Mouse (Mus musculus): ENCODE data around the gene Vwa8. TPM values are rescaled to one million over a fixed set of nuclear protein-coding genes. Genes with fewer than 3 reads are reported as not detected.

Vwa8 gene
- polyA plus RNA-seq, 1 experiment = 5.7 TPM

DNA sequence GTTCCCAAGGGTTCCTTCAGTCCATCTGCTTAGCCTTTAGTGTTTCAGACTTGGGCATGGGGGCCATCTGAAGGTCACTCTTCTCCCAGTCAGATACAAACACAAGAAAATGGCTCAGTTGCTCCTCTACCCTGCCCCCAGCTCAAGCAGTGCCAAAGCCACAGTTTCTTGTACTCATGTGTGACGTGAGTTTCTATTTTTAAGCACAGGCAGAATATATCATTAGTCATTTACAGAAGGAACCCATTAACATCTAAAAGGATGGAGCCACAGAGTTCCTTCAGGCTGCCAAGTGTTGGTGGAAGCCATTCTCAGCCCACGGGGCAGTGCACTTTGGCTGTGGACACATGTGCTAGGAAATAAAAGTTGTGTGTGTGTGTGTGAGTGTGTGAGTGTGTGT lies 240.6 kb downstream of the Vwa8 start:
- no peak for TF ChIP-seq GATA1 (IDR thresholded peaks at IDR 0.05; ENCODE audit: low read length)

DNA sequence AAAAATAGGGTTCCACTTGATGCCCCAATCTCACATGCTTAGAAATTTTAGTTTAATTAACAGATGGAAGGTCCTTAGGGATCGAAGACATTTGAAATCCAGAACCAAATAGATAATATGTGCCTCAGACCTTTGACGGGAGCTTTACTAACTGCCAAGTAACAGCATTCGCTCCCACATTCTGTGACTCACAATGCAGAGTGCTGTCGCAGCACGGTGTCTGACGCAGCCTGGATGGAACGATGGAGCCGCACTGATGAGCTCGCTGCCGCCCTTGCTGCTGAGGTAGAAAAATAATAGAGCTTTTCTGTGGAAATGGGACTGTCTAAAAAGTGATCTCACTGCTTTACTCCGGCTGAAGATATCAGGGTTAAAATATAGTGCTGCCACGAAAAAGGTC lies 248.3 kb downstream of the Vwa8 start:
- TF ChIP-seq GATA1 (IDR thresholded peaks at IDR 0.05; ENCODE audit: low read length) = no peak

DNA sequence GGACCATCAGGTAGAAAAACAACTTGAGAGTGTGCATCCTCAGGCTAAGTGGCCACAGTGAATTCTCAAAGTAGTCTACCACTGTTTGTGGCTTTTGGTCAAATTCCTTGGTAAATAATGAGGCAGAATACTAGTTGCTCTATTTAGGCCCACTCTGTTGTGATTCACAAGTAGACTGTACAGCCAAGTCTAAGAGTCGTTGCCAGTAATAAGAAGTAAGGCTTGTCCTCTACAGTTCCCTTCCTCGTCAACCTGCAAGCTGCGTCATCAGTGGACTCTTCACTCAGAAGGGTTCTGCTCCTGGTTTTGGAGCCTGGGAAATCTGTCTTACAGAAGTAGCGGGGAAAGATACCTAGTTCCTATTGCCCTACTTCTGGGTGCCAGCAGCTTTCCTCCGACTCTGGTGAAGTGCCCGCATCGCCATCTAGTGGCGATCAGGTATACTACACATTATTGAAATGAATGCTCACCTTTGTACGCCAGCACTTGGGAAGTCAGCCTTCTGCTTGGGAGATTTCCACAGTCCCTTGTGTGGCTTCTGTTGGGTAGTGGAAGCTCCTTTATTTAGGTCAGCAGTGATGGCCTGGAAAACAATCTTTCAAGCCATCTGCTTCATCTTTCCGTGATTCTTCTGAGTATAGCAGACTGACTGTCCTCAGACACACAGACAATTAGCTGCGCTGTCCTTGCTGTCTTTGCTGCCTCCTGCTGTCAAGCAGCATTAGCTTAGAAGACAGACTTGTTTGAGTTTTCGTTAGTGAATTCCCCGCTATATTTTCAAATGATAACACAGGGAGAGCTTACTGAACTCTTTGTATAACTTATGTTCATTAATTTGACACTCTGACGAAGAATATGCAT lies 258.0 kb downstream of the Vwa8 start:
- no peak for TF ChIP-seq GATA1 (IDR thresholded peaks at IDR 0.05; ENCODE audit: low read length)

DNA sequence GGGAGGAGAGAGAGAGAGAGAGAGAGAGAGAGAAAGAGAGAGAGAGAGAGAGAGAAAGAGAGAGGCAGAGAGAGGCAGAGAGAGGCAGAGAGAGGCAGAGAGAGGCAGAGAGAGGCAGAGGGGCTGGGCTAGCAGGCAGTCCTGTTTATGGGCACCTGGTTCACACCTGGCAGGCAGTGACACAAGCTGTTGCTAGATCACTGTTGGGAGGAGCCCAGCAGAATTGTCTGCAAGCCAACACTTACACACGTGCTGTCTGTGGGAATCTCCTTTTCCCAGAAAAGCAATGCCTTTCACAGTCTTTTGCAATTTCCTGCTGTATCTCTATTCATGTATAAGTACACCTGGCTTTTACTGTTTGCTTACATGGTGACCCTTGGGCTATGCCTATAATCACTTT lies 260.5 kb downstream of the Vwa8 start:
- TF ChIP-seq GATA1 (IDR thresholded peaks at IDR 0.05; ENCODE audit: low read length) = no peak

DNA sequence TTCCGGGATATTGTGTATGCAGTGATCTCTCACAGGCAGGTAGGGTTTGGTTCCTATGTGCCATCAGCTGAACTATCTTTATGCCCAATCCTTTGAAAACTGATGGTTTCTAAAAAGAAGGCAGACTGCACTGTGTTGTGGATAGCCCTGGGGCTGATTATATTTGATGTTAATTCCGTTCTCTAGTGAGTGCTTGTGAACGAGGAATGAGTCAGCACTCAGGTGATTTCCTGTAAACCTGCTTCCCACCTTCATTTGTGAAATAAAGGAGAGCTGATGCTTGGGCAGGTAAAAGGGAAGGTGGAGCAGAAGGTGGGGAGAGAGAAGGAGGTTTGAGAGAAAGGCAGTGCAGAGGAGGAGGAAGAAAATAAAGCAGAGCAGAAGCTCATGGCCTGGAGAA lies 261.2 kb downstream of the Vwa8 start:
- TF ChIP-seq GATA1 (IDR thresholded peaks at IDR 0.05; ENCODE audit: low read length) = no peak

DNA sequence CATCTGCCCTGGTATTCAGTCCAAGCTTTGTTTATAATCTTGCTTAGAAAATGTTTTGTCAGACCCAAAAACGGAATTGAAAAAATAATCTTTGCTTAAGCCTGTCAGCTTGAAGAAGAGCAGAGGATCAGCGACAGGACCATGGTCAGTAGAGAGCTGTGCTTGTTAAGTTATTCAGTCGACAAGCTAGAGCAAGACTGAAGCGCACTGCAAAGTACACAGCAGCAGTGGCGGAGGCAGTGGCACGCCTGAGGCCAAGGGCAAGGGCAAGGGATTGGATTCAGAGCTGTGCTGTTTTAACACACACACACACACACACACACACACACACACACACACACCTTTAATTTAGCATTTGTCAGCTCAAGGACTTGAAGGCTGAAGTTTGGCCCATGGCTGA lies 263.2 kb downstream of the Vwa8 start:
- TF ChIP-seq GATA1 (IDR thresholded peaks at IDR 0.05; ENCODE audit: low read length) = no peak

DNA sequence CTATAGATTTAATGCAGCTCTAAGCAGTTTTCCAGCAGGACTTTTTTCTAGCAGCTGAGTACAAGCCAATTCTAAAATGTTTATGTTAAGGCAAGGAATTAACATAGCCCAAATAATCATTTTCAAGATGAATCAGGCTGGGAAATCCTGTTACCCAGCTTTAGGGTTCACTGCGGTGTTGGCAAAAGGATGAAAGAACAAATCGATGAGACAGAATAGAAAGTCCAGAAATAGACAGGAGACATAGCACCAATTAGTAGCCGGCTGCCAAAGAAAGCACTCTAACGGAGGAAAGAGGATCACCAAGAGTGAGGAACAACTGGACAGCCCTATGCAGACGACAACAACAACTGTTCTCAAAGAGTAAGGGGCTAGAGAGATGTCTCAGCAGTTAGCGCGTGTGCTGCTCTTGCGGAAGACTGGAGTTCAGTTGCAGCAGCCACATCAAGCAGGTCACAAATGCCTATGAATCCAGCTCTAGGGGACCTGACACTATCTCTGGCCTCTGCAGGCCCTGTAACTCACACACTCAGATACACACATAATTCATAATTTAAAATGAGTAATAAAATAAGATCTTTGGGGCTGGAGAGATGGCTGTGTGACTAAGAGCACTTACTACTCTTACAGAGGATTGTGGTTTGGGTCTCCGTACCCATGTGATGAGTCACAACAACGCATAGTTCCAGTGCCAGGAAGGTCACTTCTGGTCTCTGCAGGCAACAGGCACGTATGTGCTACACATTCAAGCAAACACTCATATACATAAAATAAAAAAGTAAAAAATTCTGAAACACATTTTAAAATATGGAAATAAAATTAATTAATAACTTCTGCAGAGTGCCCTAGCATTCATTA lies 265.9 kb downstream of the Vwa8 start:
- TF ChIP-seq GATA1 (IDR thresholded peaks at IDR 0.05; ENCODE audit: low read length) = no peak

DNA sequence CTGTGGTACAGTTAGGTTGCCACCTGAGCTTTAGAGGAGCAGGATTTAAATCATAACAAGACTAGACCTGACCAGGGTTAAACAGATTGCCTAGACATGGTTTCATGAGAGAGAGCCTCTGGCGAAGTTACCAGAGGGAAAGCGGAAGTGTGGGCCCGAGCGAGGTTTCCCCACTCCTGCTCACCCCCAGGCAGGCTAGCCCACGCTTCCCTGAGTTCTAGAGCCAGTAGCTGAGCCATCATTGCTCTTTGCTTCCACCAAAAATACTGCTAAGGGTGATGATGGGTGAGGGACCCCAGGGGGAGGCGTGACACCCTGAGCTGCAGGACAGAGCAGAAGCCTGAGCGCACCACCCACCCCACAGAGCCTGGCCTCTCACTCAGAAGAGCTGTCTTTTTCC lies 269.6 kb downstream of the Vwa8 start:
- no peak for TF ChIP-seq GATA1 (IDR thresholded peaks at IDR 0.05; ENCODE audit: low read length)

DNA sequence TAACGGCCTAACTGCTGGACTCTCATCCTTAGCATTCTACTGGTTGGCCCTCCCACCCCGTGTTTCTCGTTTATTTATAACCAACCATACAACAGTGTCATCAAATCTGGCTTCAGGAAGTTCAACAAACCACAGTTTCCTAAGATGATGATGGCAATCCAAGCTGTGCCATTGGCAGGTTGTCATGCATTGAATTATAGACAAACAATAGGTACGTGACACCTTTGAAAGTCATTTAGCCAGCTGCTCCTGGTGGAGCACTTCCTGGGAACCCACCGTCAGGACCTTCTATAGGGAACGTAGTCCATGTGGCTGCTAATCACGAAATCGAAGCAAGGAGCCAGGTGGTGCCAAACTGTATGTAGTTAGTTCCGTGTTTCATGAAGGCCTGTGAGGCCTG lies 270.5 kb downstream of the Vwa8 start:
- no peak for TF ChIP-seq GATA1 (IDR thresholded peaks at IDR 0.05; ENCODE audit: low read length)

DNA sequence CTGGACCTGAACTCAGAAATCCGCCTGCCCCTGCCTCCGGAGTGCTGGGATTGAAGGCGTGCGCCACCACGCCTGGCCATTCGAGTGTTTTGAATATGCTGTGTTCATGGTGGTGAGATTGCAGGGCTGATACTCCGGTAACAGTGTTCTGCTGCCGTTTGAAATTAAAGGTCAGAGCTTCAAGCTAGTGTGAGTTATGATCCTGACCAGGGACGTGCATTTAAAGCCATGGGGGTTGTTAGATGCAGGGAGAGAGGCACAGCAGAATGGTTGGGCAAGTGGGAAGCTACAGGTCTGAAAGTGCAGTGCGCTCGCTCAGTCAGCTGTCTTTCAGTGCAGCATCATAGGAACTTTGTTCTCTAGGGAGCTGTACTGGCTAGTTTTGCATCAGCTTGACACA lies 271.8 kb downstream of the Vwa8 start:
- no peak for TF ChIP-seq GATA1 (IDR thresholded peaks at IDR 0.05; ENCODE audit: low read length)

DNA sequence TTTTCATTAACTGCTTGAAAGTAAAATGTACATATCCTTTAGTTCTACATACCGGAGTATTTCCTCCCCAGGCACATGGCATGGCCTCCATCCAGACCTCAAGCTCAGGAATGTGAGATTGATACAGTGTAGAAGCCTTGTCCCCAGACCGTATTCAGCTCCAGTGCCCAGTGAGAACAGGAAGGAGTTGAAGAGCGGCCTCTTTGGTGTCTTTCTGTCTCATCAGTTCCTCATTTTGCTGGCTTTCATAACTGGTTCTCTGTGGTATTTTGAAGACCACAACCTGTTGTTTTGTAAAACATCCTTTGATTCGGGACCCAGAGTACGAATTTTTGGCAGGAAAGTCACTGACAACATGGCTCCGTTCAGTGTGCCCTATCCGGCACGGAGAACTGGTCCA lies 274.6 kb downstream of the Vwa8 start:
- no peak for TF ChIP-seq GATA1 (IDR thresholded peaks at IDR 0.05; ENCODE audit: low read length)

DNA sequence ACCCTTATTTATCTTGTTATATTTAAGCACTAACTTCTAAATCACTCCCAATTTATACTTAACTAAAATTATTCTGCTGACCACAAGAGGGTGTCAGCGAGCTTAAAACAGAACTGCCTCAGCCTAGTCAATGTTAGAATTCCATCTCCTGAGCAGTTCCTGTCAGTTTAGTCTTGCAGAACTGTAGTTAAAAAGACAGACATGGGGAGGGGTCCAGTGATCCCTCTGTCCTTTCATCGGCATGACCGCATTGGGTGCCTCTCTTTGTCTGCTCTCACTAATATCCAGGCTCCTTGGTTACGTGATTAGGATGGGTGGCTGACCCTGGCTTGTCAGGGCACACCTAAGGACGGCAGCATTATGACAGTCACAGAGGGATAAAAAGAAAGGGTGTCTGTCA lies 275.8 kb downstream of the Vwa8 start:
- TF ChIP-seq GATA1 (IDR thresholded peaks at IDR 0.05; ENCODE audit: low read length) = no peak

DNA sequence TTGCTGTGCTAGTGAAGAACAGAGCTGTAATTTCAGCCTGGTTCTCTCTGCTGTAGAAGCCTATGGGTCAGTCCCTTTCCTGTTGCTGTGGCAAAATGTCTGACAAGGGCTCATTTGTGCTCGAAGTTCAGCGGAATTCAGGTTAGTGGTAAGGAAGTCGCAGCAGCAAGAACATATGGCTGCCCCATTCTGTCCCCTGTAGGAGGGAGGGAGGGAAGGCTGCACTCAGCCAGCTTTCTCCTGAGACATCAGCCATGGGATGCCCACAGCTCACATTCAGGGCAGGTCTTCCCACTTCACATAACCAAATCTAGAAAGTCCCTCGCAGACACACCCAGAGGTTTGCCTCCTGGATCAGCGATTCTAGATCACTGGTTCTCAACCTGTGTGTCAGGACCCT lies 277.3 kb downstream of the Vwa8 start:
- no peak for TF ChIP-seq GATA1 (IDR thresholded peaks at IDR 0.05; ENCODE audit: low read length)

DNA sequence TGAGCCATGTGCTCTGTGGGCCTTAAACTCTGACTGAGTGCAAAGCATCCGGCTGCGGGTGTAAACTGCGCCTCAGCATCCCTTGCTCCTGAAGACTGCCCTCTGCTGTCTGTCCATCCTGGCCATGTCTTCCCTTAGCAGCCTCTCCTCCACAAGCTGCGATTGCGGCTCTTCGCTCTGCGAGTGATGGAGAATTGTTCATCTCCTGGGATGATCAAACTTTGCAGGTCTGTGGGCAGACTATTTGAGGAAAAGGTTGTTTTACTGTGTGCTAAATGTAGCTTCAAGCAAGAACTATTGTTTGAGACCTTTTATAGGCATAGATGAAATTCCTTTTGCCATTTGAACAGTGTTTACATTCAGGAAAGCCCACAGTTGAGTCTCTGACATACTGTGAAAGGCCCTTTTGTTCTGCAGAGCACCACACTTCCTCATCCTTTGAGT lies 286.1 kb downstream of the Vwa8 start:
- TF ChIP-seq GATA1 (IDR thresholded peaks at IDR 0.05; ENCODE audit: low read length) = no peak

DNA sequence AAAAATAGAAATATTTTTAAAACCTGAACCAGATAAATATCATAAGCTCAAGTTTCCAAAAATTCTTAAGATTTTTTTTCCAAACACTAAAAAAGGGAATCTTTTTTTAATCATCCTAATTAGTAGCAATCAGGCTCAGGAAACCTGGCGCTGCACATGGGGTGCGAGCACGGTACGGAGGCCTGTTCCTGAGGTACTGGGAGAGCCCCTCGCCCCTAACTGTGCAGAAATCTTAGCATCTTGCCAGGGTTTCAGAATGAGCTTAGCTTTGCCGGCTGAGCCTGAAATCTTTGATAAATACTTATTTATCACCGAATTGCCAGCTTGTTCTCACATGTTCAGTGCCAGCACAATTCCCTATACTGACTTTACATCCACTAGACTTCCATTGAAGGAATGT lies 286.6 kb downstream of the Vwa8 start:
- TF ChIP-seq GATA1 (IDR thresholded peaks at IDR 0.05; ENCODE audit: low read length) = no peak

DNA sequence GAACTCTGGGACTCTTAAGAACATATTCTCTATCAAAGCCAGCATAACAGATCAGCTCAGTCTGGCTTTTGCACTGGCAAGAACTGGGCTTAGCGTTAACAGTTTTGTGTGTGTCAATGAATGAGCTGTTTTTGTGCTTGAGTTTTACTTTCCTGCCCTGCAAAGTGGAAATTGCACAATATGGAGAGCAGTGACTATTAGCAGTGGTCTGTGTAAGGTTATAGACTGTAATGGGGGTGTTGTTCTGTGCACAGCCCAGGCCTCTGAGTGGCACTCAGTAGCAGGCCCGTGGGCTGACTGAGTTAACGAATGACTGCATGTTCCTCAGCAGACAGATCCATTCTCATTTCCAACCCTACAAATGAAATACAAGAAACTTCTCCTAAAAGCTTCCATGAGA lies 287.7 kb downstream of the Vwa8 start:
- no peak for TF ChIP-seq GATA1 (IDR thresholded peaks at IDR 0.05; ENCODE audit: low read length)

DNA sequence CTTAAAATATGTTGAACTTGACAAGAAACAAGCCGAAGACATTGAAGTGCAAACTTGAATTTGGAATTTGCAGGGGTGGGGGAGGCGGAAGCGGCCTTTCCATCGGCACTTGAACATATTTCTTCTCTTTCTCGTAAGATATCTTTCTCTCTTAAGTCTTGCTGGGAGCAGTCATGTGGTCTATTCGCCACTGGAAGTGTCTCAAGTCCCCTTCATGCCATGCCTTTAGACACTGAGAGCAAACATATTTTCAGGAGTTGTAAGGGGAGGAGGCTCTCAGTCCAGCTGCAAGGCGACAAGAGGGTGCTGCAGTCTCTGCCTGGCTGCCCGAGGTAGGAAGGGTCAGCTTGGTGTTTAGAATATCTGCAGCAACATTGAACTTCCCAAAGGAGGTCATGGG lies 288.2 kb downstream of the Vwa8 start:
- no peak for TF ChIP-seq GATA1 (IDR thresholded peaks at IDR 0.05; ENCODE audit: low read length)

Data from G1E-ER4 (cell line).